Mouse (Mus musculus) forebrain, postnatal 0 days (tissue): ENCODE measurements around the gene Bcl7c. TPM values are rescaled to one million over a fixed set of nuclear protein-coding genes. Genes with fewer than 3 reads are reported as not detected.
"Not testable (repeated sequence)": the region's sequence is repeated elsewhere in the genome, so short reads cannot be mapped to it uniquely, and the experiment has no call there.

Experiments used
- ATAC-seq: fragments of 200-750 bp; cut with Nextera tagmentation; 2 replicates; pipeline ENCODE4 v1.8.0; 2017; ENCODE audit warnings: mild to moderate bottlenecking, moderate library complexity
- DNase-seq: peaks from one replicate; pipeline ENCODE4 v3.0.0-alpha.2; 2015
- H3K27ac ChIP-seq: fragments of 300-500 bp; sonication (generic); 2 replicates; pipeline ENCODE4 v1.5.1; 2014; ENCODE audit warnings: low read depth, mild to moderate bottlenecking, antibody characterized with exemption, low read length, moderate library complexity, mixed read lengths
- H3K27me3 ChIP-seq: fragments of 300-500 bp; sonication (generic); 2 replicates; pipeline ENCODE4 v1.6.1; 2014; ENCODE audit warnings: mild to moderate bottlenecking, low read length, mixed read lengths; ENCODE audit not compliant: insufficient read depth
- H3K36me3 ChIP-seq: fragments of 300-500 bp; sonication (generic); 2 replicates; pipeline ENCODE4 v1.6.1; 2014; ENCODE audit warnings: mild to moderate bottlenecking, moderate library complexity; ENCODE audit not compliant: insufficient read depth
- H3K4me1 ChIP-seq: fragments of 300-500 bp; sonication (generic); 2 replicates; pipeline ENCODE4 v1.6.1; 2014; ENCODE audit warnings: antibody characterized with exemption; ENCODE audit not compliant: insufficient read depth
- H3K4me2 ChIP-seq: fragments of 300-500 bp; sonication (generic); 2 replicates; pipeline ENCODE4 v1.6.1; 2014; ENCODE audit warnings: low read depth, mild to moderate bottlenecking, moderate library complexity
- H3K4me3 ChIP-seq: fragments of 300-500 bp; sonication (generic); 2 replicates; pipeline ENCODE4 v1.5.1; 2014; ENCODE audit warnings: low read depth, low read length, mixed read lengths
- H3K9ac ChIP-seq: fragments of 300-500 bp; sonication (generic); 2 replicates; pipeline ENCODE4 v1.6.1; 2014; ENCODE audit warnings: mild to moderate bottlenecking
- H3K9me3 ChIP-seq: fragments of 300-500 bp; sonication (generic); 2 replicates; pipeline ENCODE4 v1.6.1; 2016; ENCODE audit warnings: low read length
- CTCF ChIP-seq: sonication (generic); IDR thresholded peaks from 2 replicates; pipeline ENCODE4 v1.5.1; 2016; ENCODE audit warnings: antibody characterized with exemption, control low read depth, low read depth
- WGBS: fragments of 180-500 bp; shearing (Covaris S2); extraction: QIAGEN DNeasy Blood & Tissue Kit; methylation state at CpG from one replicate; pipeline ENCODE4 v1.1.7; 2014; 5-methylcytosine and 5-hydroxymethylcytosine counted together
- polyA plus RNA-seq: library from polyadenylated mRNA; unstranded; fragments of >200 nt; fragmentation: Nextera tagmentation; extraction: Ambion mirVana; gene quantifications from 2 replicates; pipeline ENCODE4 v1.2.1, GENCODE M21; 2015
- total RNA-seq: library from RNA; depleted of rRNA; stranded (reverse); fragments of >200 nt; gene quantifications from 2 replicates; pipeline ENCODE4 v1.2.3, GENCODE M21; 2014

The Bcl7c gene
- total and polyA plus RNA-seq, 2 experiments from 2014 or later, result 47.5 to 102 TPM

DNA sequence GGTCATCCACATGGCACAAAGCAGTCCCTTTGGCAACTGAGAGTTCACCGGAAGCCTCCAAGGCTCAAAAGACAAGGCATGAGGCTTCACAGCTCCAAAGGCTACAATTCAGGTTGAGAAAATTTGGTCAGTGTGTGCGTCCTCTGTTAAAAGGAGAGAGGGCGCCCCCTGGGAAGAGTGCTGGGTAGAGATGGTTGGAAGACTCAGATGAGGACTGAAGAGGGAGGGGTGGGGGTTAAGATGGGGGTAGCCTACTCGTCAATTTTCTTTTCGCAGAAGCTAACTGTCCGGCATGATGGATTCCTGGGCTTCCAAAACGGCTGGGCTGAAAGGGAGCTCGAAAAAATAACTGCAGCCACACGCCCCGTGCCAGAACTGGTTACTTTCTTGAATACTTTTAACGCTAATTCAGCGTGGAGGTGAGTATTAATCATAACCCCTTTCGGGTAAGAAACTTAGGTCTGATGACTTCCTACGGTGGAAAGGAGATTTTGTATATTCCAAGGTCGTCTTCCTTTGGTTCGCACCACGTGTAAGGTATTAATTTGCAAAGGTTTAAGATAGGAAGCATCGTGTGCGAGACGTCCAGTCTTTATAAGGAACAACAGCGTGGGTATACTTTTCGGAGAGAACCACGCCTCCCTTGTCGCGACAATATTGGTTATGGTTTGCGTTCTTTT is 35.8 kb upstream of the Bcl7c start, which contains the start of gene Fbxl19:
Fbxl19 (plus strand) TSS at position 178 of the 680 bp plus-strand sequence.
- Histone ChIP-seq H3K27me3 (no peaks in the 10 kb centered on the region), H3K4me1 (peaks cover 3% of the 10 kb centered on the region; the same call in 1 of the 2 replicates), H3K4me3 (peak within 1 kb of the TSS; percentile 89), H3K4me2 (peak within 1 kb of the TSS; percentile 61), H3K9ac (peak within 1 kb of the TSS; percentile 85), H3K9me3 (no peaks in the 10 kb centered on the region), H3K27ac (peak within 1 kb of the TSS; percentile 94), H3K36me3 (peaks cover 9% of the 10 kb centered on the region)
- ATAC-seq, result no peak
- DNase-seq, result peak; percentile 79
- peak; percentile 73 for TF ChIP-seq CTCF
- under 1% methylated on average over 26 of the region's 26 CpGs for WGBS

GRCm38 (mm10) chr7:127732066-127732465 is 23.3 kb upstream of the Bcl7c start, which contains the start of gene Ctf2:
Ctf2 (minus strand) TSS chr7:127732166.
- not testable (repeated sequence) for H3K27ac ChIP-seq, H3K9me3 ChIP-seq, H3K4me3 ChIP-seq, H3K4me2 ChIP-seq, H3K9ac ChIP-seq, ATAC-seq, DNase-seq, H3K4me1 ChIP-seq, H3K36me3 ChIP-seq, H3K27me3 ChIP-seq
- no CpG with 5 or more reads among the region's 5 CpGs for WGBS

GRCm38 (mm10) chr7:127730170-127730569 is 21.4 kb upstream of the Bcl7c start:
- no peaks in the 10 kb centered on the region for H3K27me3 ChIP-seq
- no peaks in the 10 kb centered on the region for H3K36me3 ChIP-seq
- H3K4me2 ChIP-seq, result no peak overlapping the region
- H3K27ac ChIP-seq, result no peak overlapping the region
- H3K4me3 ChIP-seq, result no peak overlapping the region
- no peak overlapping the region for H3K9ac ChIP-seq
- no peak for TF ChIP-seq CTCF
- 72% methylated on average over 4 of the region's 4 CpGs for WGBS
- ATAC-seq, result no peak
- no peak for DNase-seq
- H3K4me1 ChIP-seq, result no peaks in the 10 kb centered on the region
- no peaks in the 10 kb centered on the region for H3K9me3 ChIP-seq

DNA sequence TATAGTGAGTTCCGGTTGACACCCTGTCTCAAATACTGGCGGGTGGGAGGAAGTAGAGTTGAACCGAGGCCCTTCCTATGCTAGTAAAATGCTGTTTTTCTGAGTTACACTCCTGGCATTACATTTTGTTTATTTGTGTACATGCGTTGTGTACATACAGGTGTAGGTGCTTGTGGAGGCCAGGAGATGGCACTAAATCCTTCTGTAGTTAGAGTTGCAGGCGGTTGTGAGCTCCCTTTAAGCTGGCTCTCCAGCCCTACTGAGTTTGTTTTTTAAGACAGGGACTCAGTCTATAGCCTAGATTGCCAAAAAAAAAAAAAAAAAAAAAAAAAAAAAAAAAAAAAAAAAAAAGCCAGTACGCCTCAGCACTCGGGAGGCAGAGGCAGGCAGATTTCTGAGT is 19.2 kb upstream of the Bcl7c start:
- DNase-seq (no peak), ATAC-seq (no peak)
- Histone ChIP-seq H3K27me3 (no peaks in the 10 kb centered on the region), H3K4me2 (no peak overlapping the region), H3K4me1 (no peaks in the 10 kb centered on the region), H3K9me3 (no peaks in the 10 kb centered on the region), H3K36me3 (no peaks in the 10 kb centered on the region), H3K27ac (no peak overlapping the region), H3K9ac (no peak overlapping the region), H3K4me3 (no peak overlapping the region)
- WGBS, result 89% methylated on average over 7 of the region's 7 CpGs
- TF ChIP-seq CTCF, result no peak

DNA sequence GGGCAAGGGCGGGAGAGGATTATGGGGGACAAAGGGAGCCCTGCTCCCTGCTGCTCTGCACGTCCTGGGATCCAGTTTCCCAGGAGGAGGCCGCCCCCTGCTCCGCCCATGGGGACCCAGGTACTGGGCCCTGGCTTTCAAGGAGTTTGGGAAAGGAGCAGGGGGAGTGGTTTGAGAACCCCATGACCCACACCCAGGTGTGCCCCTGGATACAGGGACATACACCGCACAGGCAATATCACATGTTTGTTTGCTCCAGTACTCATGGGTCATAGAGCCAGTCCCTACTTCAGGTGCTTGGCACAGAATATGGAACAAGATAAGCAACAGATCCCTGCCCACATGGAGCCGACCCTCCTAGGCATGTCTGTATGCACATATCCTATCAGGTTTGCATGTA is 17.2 kb upstream of the Bcl7c start:
- 55% methylated on average over 6 of the region's 6 CpGs for WGBS
- H3K9ac ChIP-seq, result no peak overlapping the region
- ATAC-seq (no peak), DNase-seq (no peak)
- H3K27ac ChIP-seq, result no peak overlapping the region
- H3K4me3 ChIP-seq, result no peak overlapping the region
- no peaks in the 10 kb centered on the region for H3K27me3 ChIP-seq
- no peak for TF ChIP-seq CTCF
- H3K36me3 ChIP-seq, result no peaks in the 10 kb centered on the region
- no peaks in the 10 kb centered on the region for H3K4me1 ChIP-seq
- no peak overlapping the region for H3K4me2 ChIP-seq
- H3K9me3 ChIP-seq, result no peaks in the 10 kb centered on the region

DNA sequence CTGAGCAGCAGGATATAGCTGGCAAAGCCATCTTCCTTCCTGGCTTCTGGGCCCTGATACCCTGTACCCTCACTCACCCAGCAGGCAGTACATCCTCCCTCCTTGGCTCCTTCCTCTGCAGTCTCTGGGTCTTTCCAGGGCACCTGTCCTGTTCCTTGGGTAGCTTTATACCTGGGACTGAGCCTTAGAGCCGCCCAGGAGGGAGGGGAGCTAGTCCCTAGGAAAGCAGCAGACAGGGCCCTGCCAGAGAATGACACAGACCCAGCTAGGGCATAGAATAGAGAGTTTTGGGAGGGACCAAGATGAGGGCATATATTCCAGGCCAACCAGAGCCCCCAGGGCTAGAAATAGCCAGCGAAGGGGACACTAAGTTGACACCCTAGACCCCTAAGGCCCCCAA is 16.8 kb upstream of the Bcl7c start:
- no peak overlapping the region for H3K4me2 ChIP-seq
- no peaks in the 10 kb centered on the region for H3K4me1 ChIP-seq
- H3K9ac ChIP-seq, result no peak overlapping the region
- H3K9me3 ChIP-seq, result no peaks in the 10 kb centered on the region
- no peak overlapping the region for H3K27ac ChIP-seq
- TF ChIP-seq CTCF, result no peak
- no peaks in the 10 kb centered on the region for H3K36me3 ChIP-seq
- H3K27me3 ChIP-seq, result no peaks in the 10 kb centered on the region
- no peak for DNase-seq
- ATAC-seq, result no peak
- whole genome bisulfite sequencing, result 20% methylated on average over 2 of the region's 2 CpGs
- H3K4me3 ChIP-seq, result no peak overlapping the region

- H3K9ac ChIP-seq, result no peak overlapping the region
- TF ChIP-seq CTCF, result no peak
- ATAC-seq, result no peak
- WGBS, result 89% methylated on average over 6 of the region's 6 CpGs
- H3K4me1 ChIP-seq, result peaks cover 8% of the 10 kb centered on the region; the same call in 1 of the 2 replicates
- no peak for DNase-seq
- no peaks in the 10 kb centered on the region for H3K27me3 ChIP-seq
- H3K4me3 ChIP-seq, result no peak overlapping the region
- no peak overlapping the region for H3K4me2 ChIP-seq
- H3K9me3 ChIP-seq, result no peaks in the 10 kb centered on the region
- no peak overlapping the region for H3K27ac ChIP-seq
- H3K36me3 ChIP-seq, result no peaks in the 10 kb centered on the region
Measured at GRCm38 (mm10) chr7:127719258-127719657, 10.5 kb upstream of the Bcl7c start.
